Mouse (Mus musculus): ENCODE data around the gene Grin2a.
"Not testable (repeated sequence)": the region's sequence is repeated elsewhere in the genome, so short reads cannot be mapped to it uniquely, and the experiment has no call there.

Grin2a gene

DNA sequence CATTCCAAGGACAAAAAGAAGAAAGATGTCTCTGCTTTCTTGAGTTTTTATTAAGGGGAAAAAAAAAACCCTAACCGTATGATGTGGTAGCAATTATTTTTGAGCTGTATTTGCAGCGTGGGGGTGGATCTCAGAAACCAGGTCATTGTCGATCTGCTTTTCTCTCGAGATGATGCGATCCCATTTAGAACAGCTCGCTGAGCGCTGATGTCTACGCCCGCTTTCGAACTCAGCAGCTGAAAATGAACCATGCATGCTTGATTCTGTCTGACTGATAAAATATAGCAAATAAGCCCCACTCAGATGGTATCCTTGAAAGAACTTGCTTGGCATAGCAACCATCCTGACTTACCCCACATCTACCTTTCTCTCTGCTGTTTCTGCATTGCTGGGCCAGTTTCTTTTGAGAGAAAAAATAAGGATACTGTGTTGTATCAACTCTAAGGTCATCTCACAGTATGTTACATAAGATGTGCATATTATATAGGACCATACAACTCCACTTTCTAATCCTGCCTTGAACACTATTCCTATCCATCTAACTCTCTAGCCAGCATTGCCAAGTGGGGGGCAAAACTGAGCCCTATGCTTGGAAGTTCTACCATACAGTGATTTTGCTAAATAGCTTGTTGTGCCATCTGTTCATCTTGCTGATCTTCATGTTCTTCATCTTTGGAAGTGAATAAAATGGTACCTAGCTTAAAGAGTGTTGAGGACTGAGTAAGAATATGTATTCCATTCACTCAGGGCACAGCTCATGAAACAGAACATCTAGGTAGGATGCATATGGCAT is 369.5 kb downstream of the Grin2a start:
- DNase-seq (ENCODE audit: low spot score in 2 of 2): no peak

DNA sequence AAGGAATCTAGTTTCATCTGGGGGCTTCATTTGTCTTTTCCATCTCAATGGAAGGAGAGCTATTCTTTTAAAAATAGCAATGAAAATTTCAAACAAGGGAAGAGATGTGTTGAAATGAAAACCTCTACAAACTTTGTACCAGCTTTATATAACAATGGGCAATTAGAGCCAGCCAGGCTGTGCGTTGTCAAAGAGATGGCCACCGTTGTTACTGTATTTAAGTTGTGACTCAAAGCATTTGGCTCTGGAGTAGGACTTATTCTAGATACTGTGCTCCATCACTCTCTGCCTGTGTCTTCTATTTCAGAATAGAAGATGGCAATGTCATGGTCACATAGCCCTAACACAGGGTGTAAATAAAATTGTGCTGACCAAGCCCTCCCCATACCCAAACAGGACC is 371.0 kb downstream of the Grin2a start:
- DNase-seq (ENCODE audit: low spot score in 2 of 2): no peak

DNA sequence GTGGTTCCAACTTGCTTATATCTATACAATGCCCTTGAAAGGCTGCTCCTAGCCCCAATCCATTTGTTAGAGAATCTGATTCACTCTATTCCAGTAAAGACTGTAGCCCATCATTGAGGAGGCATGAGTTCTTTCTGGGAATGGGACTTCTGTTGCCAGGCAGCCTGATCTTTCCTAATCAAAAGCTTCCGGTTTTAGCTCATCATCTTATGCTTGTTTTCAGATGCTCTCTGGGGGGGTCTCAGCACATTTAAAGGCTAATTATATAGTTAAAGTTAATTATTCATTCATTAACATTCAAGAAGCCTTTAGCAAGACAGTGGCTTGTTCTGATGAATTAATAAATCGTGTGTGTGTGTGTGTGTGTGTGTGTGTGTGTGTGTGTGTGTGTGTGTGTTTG is 377.2 kb downstream of the Grin2a start:
- no peak for DNase-seq (ENCODE audit: low spot score in 2 of 2)

DNA sequence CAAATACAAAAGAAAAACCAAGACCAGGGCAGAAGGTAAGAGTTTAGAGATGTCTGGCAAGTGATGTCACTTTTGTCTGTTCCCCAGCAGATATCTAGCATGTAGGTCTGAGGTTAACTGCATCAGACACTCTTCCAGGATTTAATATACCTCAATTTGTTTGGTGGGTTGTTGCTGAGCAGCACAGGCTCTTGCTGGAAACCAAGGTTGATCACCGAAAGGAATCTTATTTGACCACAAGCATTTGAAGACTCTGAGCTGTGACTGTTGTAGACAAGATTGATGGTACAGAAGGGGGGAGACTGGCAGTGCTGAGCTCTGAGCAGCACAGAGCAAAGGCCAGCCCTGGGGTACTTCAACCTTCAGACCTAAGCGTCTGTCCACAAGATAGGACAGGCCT is 378.1 kb downstream of the Grin2a start:
- no peak for DNase-seq (ENCODE audit: low spot score in 2 of 2)

DNA sequence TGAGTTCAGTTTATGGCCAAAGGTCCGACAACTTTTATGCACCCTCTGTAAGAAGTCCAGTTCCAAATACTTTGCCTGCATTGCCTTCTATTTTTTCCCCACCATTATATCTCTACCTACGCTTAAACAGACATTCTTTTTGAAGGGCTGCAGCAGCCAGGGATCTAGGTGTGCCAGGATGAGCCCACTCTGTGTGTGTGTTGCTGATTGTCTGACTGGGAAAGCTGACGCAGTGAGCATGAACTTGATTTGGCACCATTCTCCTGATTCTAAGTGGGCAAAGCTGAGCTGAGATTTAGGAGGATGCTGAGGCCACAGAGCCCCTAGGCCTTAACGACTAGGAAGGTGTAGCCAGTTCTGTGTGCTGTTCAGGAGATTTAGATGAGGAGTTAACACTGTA is 378.6 kb downstream of the Grin2a start:
- no peak for DNase-seq (ENCODE audit: low spot score in 2 of 2)

DNA sequence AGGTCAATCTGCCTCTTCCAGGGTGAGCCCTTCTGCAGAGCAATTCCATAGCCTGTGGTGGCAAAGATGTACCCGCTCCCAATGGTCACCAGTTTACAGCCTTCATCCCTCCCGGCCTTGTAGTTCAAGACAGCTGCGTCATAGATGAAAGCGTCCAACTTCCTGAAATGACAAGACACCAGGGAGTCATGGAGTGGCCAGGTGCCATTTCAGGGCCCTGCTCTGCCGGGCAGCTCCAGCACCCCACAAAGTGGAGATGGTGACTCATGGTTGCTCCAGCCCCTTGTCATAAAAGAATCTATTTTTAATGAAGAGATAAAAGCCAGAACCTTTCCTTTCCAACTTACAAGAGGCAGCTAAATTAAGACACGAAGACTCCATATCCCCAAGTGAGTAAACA is 382.8 kb downstream of the Grin2a start:
- not testable (repeated sequence) for DNase-seq (ENCODE audit: low spot score in 2 of 2)

DNA sequence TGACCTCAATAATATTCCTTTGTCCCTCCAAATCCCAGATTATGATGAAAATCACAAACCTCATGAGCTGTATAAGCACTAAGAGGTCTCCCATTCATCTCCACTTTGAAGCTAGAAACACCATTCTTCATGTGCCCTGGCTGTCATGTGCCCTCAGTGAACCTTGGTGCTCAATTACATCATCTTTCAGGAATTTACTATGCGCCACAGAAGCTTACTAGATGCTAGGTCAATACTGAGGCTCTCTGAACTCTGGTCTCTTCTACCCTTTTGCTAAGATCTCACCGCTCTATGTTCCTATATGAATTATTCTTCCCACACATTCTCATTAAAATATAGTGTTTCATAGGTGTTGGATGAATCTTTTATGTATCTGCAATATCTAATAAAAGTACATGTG is 387.9 kb downstream of the Grin2a start:
- DNase-seq (ENCODE audit: low spot score in 2 of 2): no peak

DNA sequence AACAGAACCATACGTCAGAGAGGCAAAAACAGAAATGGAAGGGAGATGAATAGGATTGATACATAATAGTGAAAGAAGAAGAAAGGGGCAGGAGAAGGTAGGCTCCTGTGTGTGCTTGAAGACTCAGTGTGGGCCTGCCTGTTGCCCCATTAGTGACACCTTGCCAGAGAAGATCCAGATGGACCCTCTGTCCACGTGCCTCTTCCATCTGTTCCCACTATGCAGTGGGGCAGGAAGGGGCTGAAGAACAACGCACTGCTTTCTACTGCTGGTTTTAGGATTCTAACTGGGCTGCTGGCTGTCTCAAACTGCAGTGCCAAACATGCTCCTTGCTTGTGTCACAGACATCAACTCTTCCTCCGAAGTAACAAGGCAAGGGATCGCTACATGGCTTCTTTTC is 391.4 kb downstream of the Grin2a start:
- DNase-seq (ENCODE audit: low spot score in 2 of 2): no peak

DNA sequence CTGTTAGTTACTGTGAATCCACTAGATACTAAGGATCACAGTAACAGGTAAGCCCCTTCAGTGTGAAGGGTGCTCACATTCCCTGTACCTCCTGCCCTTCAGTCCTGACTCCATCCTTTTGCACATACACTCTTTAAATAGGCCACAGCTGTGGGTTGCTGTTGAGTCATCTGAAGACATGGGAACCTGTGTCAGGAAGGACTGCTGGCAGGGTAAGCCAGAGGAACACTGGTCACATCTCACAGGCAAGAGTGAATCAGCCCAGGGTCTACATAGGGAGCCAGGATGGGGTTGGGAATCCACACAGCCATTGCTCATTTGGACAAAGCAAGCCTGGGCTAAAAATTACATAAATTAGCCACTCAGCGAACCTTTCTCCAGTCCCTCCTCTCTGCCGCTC is 392.8 kb downstream of the Grin2a start:
- no peak for DNase-seq (ENCODE audit: low spot score in 2 of 2)

DNA sequence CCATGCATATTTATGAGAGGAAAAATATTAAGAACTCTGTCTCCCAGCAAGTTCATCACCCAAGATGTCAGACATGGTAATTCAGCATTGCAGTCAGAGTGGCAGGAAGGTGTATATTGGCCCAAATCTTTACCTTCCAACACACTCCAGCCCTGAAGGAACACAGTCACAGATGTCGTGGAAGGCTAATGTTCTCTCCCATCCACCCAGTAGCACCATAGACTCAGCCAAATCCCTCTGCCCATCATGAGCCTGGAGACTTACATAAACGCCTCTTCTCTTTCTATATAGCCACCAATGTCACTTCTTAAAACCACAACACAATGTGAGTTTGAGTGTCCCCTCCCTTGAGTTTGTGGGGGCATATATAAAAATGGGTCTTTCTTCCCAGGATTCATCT is 406.2 kb downstream of the Grin2a start:
- no peak for DNase-seq (ENCODE audit: low spot score in 2 of 2)

DNA sequence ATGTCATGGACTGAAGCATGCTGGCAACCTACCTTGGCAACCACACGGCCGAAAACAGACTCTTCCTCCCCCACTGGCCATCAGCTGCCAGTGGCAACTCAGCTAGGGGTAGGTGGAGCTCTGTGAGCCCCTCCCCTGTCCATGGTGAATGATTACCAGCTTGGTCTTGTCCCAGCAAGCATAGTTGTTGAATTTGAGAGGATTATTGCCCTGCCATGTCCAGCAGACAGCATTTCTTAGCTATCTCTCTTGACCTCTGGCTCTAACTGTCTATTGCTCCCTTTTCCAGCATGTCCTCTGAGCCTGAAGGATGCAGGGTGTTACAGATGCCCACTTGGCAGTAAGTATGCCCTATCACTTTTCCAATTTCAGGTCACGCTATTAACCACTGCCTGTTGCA is 406.9 kb downstream of the Grin2a start:
- no peak for DNase-seq (ENCODE audit: low spot score in 2 of 2)

DNA sequence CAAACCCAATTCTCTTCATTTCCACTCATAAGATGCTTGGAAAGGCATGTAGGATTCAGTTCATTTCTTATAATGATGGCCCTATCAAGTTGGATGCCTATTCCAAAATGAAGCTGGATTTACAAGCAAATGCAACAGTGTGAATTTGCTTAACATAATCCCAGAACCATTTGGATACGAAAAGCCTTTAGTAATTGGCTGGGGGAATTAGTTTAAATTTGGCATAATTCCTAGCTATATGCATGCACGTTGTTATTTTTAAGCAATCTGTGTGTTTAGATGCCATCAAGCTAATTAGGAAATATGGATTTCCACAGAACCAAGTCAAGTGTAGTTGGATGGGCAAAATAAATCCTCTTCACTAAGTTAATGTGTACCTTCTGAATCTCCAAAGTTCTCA is 411.4 kb downstream of the Grin2a start:
- no peak for DNase-seq (ENCODE audit: low spot score in 2 of 2)

DNA sequence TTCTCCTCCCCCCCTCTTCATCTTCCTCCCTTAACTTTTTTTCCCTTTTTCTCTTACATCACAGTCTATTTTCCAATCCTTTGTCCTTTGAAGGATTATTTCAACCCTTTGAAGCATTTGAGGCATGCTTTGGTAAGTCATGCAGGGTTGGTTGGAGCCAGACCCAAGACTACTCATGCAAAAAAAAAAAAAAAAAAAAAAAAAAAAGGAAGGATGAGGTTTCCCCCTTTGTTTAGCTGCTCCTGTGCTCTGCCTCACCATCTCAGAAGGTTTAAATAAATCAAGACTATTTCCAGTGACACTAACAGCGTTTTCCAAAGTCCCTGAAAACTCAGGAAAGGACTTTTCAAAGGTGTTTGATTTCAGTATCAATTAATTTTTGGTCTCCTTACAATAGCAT is 423.6 kb downstream of the Grin2a start:
- no peak for DNase-seq (ENCODE audit: low spot score in 2 of 2)

DNA sequence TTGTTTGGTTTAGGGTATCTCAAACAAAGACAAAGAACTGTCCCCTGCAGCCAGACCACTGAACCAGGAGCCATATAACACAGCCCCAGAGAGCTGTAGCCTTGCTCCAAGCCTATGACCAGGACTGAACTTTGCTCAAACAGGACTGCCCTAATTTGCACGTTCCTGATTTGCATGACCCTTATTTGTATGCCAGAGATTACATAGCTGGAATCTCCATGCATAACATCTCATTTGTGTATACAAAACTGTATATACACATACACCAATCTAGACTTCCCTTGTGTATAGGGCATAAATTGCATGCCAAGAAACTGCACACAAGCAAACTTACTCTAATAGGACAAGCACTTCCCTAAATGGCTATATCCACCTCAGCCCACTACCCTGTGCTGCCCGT is 428.1 kb downstream of the Grin2a start:
- no peak for DNase-seq (ENCODE audit: low spot score in 2 of 2)

DNA sequence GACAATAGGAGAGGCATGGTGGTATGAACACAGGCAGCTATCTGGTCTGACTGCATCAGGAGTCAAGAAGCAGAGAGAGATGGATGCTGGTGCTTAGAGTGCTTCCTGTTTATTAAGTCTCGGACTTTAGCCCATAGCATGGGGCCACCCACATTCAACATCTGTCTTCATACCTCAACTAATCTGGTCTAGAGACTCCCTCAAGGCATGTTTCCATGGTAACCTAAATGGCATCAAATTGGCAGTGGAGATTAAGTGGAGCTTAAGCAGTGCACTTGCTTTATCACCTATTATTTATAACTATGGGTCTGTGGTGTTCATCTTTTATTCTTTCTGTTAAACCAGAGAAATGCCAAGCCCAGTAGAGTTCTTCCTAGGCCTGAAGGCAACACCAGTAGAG is 433.5 kb downstream of the Grin2a start:
- no peak for DNase-seq (ENCODE audit: low spot score in 2 of 2)

DNA sequence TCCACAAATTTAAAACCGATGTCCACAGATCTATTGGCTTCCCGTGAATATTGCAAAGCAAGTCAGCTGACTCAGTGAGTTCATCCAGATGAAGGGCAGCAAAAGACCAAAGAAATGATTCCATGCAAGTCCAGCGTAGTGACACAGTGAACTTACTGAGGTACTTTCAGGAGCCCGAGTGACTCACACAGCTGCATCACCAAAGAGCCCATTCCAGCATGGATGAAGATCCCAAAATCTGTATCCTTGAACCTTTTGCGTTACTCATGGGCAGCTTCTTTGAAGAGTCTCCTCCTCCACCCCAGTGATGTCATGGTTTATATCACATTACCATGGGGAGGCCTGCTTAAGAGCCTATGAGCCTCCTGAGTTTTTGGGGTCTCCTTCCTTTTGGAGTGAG is 460.2 kb downstream of the Grin2a start:
- no peak for DNase-seq (ENCODE audit: low spot score in 2 of 2)

DNA sequence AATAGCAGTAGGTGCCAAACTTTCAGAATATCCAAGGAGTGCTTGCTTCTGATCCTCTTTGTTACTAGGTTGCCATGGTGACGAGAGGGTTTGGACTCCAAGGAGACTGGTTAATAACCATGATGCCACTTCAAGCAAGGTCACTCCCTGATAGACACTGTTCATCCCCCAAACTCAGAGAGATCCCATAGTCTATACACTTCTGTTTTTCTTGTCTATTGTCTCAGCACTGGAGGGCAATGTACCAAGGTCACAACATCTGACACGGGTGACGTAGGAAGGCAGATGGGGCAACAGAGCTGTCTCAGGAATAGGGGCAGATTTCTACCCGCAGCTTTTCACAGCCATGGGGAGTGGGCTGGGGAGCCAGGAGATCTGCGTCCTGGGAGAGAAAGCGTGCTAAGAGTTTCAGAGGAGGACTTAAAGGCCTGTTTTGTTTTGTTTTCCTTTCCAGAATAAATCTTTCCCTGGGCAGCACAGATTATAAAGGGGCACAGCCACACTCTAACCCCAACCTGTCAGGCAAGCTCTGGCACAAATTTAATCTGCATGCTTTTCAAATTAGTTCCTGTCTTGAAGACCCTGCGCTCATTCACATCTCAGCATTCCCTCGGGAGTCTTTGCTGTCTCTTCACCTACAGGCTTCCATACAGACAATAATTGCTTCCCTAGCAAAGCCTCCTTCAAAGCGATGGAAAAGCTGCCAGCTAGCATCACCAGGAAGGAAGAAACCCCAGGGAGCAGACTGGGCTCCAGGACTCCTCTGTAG is 461.6 kb downstream of the Grin2a start:
- no peak for DNase-seq (ENCODE audit: low spot score in 2 of 2)

DNA sequence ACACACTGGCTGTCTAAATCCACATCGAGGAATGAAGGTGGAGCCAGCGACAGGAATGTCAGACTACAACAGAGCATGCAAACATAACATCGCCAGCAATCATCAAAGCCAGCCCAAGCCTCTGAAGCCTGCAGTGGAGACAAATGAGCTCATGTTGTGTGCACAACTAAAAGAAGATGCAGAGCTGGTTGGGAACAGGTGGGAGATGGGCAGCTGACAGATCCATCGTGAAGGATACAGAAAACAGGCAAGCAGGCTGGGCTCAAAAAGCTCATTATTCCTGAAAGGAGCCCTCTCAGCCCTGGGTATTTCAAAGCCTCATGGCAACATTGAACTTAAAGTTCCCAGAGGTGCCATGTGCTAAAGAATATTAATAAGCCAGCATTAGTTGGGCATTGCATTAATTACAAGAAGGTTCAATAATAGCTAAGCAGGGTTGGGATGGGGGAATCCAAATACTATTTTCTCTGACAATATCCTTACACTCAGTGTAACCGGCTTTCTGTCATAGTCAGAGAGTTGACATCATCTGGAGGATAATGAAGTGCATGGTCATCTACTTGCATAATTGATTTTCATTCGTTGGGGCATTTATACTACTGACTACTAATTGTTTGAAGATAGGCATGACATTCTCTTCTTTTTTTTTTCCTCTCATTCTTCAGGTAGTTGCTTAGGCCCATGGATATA is 462.4 kb downstream of the Grin2a start:
- DNase-seq (ENCODE audit: low spot score in 2 of 2): no peak

DNA sequence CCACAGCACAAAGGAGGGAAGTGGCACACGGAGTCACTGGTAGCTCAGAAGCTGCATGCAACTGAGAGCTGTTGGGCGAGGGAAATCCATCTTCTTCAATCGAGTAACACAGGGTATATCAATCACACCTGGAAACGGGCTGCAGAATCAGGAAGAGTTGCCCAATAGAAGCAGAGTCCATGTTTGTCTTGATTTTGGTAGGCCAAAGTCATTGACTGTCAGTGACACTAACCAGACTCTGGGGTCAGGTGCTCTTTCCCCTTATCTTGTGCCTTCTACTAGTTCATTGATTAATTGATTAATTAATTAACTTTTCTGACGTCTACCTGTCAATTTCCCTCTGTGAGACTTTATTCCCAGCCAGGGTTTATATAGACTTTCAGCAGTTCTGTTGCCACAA is 468.1 kb downstream of the Grin2a start:
- no peak for DNase-seq (ENCODE audit: low spot score in 2 of 2)

DNA sequence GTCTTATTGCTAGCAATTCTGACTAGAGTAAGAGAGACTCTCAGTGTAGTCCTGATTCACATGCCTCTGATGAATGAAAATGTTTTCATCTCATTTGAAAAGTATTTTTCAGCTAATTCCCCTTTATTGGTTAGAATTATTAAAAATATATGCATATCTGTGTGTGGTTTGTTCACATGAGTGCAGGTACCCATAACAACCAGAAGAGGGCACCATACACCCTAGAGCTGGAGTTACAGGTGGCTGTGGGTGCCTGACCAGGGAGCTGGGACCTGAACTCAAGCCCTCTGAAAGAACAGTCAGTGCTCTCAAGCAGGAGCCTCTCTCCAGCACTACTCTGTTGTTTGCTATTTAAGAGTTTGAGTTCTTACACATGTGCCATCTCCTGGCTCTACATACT is 472.0 kb downstream of the Grin2a start:
- no peak for DNase-seq (ENCODE audit: low spot score in 2 of 2)
